Mouse (Mus musculus): ENCODE measurements around the gene Htt. TPM values are rescaled to one million over a fixed set of nuclear protein-coding genes. Genes with fewer than 3 reads are reported as not detected.
A peak's percentile ranks its signal among the peaks of the same experiment; 100 is the strongest.

The Htt gene
- polyA plus RNA-seq, 1 experiment from 2014 or later = 11.8 TPM

DNA sequence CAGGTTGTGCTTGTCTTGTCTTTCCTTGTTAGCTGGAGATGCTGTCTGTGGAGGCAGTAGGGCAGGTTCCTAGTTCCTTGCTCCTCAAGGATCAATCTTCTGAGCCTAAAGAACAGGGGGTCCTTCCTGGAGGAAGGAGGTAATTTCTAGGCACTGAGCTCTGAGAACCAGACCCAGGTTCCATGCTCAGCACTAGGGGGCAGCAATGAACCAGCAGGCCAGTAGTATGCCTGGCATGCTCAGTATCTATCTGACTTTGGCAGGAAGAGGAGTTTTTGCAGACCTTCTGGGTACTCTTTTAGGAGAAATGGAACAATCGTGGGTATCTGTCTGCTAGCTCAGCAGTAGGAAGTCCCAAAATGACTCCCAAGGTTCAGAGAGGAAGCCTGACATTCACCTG lies 154.3 kb downstream of the Htt start:
- WGBS = 7% methylated on average over 1 of the region's 1 CpGs
- H3K9ac ChIP-seq = no peak overlapping the region
- H3K4me1 ChIP-seq = peaks cover 7% of the 10 kb centered on the region; the same call in 1 of the 2 replicates
- no peak overlapping the region for H3K4me3 ChIP-seq (replicated peaks)
- no peak overlapping the region for H3K4me2 ChIP-seq (replicated peaks)
- H3K36me3 ChIP-seq = 0 out of 2 replicates have a peak, but pooled peaks cover 3% of the 10 kb centered on the region
- no peaks in the 10 kb centered on the region for H3K27me3 ChIP-seq
- no peak overlapping the region for H3K27ac ChIP-seq (replicated peaks)
- ATAC-seq (ENCODE audit: insufficient number of reproducible peaks, low FRiP score, low TSS enrichment, low read depth) = no peak
- H3K9me3 ChIP-seq (replicated peaks) = no peaks in the 10 kb centered on the region

DNA sequence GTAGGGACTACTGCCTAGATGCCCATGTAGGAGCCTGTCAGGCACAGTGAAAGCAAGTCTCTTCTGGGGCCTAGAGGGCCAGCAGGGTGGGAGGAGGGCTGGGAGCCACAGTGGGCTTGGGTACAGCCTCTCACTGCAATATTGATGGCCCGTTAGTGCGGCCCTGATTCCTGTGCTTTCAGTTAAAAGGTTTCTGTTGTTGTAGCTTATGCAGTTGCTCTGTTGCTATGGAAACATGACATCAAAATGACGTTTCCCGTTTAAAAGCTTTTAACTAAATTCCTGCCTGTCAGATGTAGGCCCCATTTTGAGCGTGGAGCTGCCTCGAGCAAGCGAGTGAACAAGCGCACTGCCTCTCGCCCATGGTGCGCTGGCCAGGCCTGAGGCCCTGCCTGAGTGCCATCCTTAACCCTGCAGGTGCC lies 155.7 kb downstream of the Htt start:
- H3K9ac ChIP-seq = no peak overlapping the region
- WGBS = 54% methylated on average over 10 of the region's 10 CpGs
- H3K27ac ChIP-seq (replicated peaks) = no peak overlapping the region
- peaks cover 7% of the 10 kb centered on the region; the same call in 1 of the 2 replicates for H3K4me1 ChIP-seq
- H3K9me3 ChIP-seq (replicated peaks) = no peaks in the 10 kb centered on the region
- H3K4me3 ChIP-seq (replicated peaks) = no peak overlapping the region
- ATAC-seq (ENCODE audit: insufficient number of reproducible peaks, low FRiP score, low TSS enrichment, low read depth) = no peak
- no peak overlapping the region for H3K4me2 ChIP-seq (replicated peaks)
- H3K27me3 ChIP-seq = no peaks in the 10 kb centered on the region
- 0 out of 2 replicates have a peak, but pooled peaks cover 7% of the 10 kb centered on the region for H3K36me3 ChIP-seq

DNA sequence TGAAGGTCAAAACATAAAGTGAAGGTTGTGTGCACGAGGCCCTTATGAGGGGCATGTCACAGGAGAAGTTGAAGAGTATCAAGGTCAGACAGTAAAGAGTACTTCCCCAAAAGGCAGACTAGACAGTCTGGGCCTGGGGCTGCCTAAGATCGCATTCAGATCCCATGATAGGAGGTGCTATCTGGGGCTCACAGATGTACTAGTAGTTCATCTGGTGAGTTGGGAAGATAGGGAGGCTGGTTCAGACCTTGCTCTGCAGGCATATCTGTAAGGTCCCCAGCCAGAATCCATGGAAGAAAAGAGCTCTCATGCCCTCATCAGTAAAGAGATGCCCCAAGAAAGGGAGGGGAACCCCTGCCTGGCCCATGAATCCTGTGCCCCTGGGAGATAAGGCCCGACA lies 157.2 kb downstream of the Htt start:
- WGBS = 89% methylated on average over 3 of the region's 3 CpGs

DNA sequence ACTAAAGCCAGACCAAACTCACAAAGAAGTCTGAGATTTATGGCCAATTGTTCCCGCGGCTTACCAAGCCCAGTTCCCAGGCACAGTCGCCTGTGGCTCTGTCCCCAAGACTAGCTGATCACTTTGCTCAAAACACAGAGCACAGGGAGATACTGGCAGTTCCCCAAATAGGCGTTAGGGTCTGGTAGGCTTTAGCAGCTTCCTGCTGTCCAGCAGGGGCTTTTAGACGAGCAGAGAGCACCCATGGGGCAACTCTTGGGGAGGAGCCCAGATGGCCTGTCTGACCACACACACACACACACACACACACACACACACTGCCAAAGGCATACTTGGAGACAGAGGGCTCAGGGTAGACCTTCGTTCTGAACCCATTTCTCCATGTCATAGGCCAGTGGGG lies 161.0 kb downstream of the Htt start:
- Histone ChIP-seq H3K9ac (no peak overlapping the region), H3K4me3 (replicated peaks) (no peak overlapping the region), H3K27me3 (no peaks in the 10 kb centered on the region), H3K27ac (replicated peaks) (no peak overlapping the region), H3K4me2 (replicated peaks) (no peak overlapping the region), H3K36me3 (peaks cover 15% of the 10 kb centered on the region; the same call in 1 of the 2 replicates), H3K9me3 (replicated peaks) (no peaks in the 10 kb centered on the region), H3K4me1 (no peaks in the 10 kb centered on the region)
- ATAC-seq (ENCODE audit: insufficient number of reproducible peaks, low FRiP score, low TSS enrichment, low read depth) = no peak
- WGBS = 67% methylated on average over 6 of the region's 6 CpGs

More for the DNA sequence above, 157.2 kb downstream of the Htt start:
- ATAC-seq (ENCODE audit: insufficient number of reproducible peaks, low FRiP score, low TSS enrichment, low read depth) = no peak
- Histone ChIP-seq H3K9ac (no peak overlapping the region), H3K36me3 (0 out of 2 replicates have a peak, but pooled peaks cover 7% of the 10 kb centered on the region), H3K4me1 (peaks cover 7% of the 10 kb centered on the region; the same call in 1 of the 2 replicates), H3K9me3 (replicated peaks) (no peaks in the 10 kb centered on the region), H3K4me2 (replicated peaks) (no peak overlapping the region), H3K4me3 (replicated peaks) (no peak overlapping the region), H3K27me3 (no peaks in the 10 kb centered on the region), H3K27ac (replicated peaks) (no peak overlapping the region)

- Histone ChIP-seq H3K4me3 (replicated peaks) (no peak overlapping the region), H3K9ac (no peak overlapping the region), H3K27ac (replicated peaks) (no peak overlapping the region), H3K4me2 (replicated peaks) (no peak overlapping the region), H3K9me3 (replicated peaks) (no peaks in the 10 kb centered on the region), H3K36me3 (peaks cover 15% of the 10 kb centered on the region; the same call in 1 of the 2 replicates), H3K27me3 (no peaks in the 10 kb centered on the region), H3K4me1 (no peaks in the 10 kb centered on the region)
- no peak for ATAC-seq (ENCODE audit: insufficient number of reproducible peaks, low FRiP score, low TSS enrichment, low read depth)
- 93% methylated on average over 4 of the region's 4 CpGs for WGBS
These were observed 162.4 kb downstream of the Htt start for GRCm38 (mm10) chr5:34923920-34924319.

DNA sequence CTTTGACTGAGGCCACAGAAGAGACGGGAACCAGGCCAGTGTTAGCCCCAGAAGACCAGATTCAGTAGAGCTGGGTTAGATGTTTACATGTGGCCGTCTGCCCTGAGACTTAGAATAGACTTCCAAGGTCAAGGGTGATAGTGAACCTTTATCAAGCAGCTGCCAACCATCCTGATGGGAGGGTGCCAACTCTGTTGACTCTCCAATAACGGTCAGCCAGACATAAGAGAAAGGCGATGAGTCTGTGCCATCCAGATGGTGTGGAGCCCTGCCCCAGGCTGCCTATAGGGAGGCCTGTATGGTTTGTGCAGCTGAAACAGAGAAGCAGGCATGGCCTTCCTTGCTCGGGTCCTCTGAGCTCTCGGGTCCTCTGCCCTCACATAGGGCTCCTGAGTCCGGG lies 163.0 kb downstream of the Htt start:
- Histone ChIP-seq H3K9me3 (replicated peaks) (no peaks in the 10 kb centered on the region), H3K36me3 (peaks cover 15% of the 10 kb centered on the region; the same call in 1 of the 2 replicates), H3K4me1 (no peaks in the 10 kb centered on the region), H3K9ac (no peak overlapping the region), H3K4me2 (replicated peaks) (no peak overlapping the region), H3K27ac (replicated peaks) (no peak overlapping the region), H3K27me3 (no peaks in the 10 kb centered on the region), H3K4me3 (replicated peaks) (no peak overlapping the region)
- ATAC-seq (ENCODE audit: insufficient number of reproducible peaks, low FRiP score, low TSS enrichment, low read depth) = no peak
- 83% methylated on average over 7 of the region's 7 CpGs for WGBS

- ATAC-seq (ENCODE audit: insufficient number of reproducible peaks, low FRiP score, low TSS enrichment, low read depth) = no peak
- peaks cover 16% of the 10 kb centered on the region; the same call in 1 of the 2 replicates for H3K4me1 ChIP-seq
- H3K27me3 ChIP-seq = no peaks in the 10 kb centered on the region
- WGBS = 85% methylated on average over 4 of the region's 4 CpGs
- H3K4me2 ChIP-seq (replicated peaks) = no peak overlapping the region
- no peak overlapping the region for H3K27ac ChIP-seq (replicated peaks)
- H3K9ac ChIP-seq = no peak overlapping the region
- H3K4me3 ChIP-seq (replicated peaks) = no peak overlapping the region
- no peaks in the 10 kb centered on the region for H3K9me3 ChIP-seq (replicated peaks)
- peaks cover 9% of the 10 kb centered on the region; the same call in 1 of the 2 replicates for H3K36me3 ChIP-seq
These were observed 166.1 kb downstream of the Htt start for GRCm38 (mm10) chr5:34927648-34928047.

GRCm38 (mm10) chr5:34930151-34930975 lies 168.8 kb downstream of the Htt start:
- no peak overlapping the region for H3K27ac ChIP-seq (replicated peaks)
- peaks cover 16% of the 10 kb centered on the region; the same call in 1 of the 2 replicates for H3K4me1 ChIP-seq
- no peaks in the 10 kb centered on the region for H3K9me3 ChIP-seq (replicated peaks)
- no peak overlapping the region for H3K9ac ChIP-seq
- no peaks in the 10 kb centered on the region for H3K27me3 ChIP-seq
- WGBS = 78% methylated on average over 9 of the region's 9 CpGs
- H3K36me3 ChIP-seq = 0 out of 2 replicates have a peak, but pooled peaks cover 6% of the 10 kb centered on the region
- H3K4me2 ChIP-seq (replicated peaks) = no peak overlapping the region
- H3K4me3 ChIP-seq (replicated peaks) = no peak overlapping the region
- no peak for ATAC-seq (ENCODE audit: insufficient number of reproducible peaks, low FRiP score, low TSS enrichment, low read depth)

DNA sequence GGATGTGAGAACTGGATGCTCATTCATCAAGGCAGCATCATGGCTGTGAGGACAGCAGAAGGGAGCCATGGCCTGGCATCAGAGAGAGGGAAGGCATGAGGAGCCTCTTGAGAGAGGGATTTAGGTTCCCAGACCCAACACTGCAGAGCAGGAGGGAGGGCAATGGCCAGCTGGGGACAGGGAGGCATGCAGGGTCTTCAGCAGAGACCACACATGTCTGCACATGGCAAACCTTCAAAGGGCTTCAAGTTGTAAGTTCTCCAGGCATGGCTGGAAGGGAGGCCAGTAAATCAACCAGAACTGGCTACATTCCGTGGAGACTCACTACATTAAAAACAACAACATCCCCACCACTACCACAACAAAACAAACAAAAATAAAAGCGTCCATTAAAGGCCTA lies 169.6 kb downstream of the Htt start:
- Histone ChIP-seq H3K9me3 (replicated peaks) (no peaks in the 10 kb centered on the region), H3K4me2 (replicated peaks) (no peak overlapping the region), H3K4me1 (peaks cover 16% of the 10 kb centered on the region; the same call in 1 of the 2 replicates), H3K36me3 (0 out of 2 replicates have a peak, but pooled peaks cover under 1% of the 10 kb centered on the region), H3K27me3 (no peaks in the 10 kb centered on the region), H3K4me3 (replicated peaks) (no peak overlapping the region), H3K9ac (no peak overlapping the region), H3K27ac (replicated peaks) (peak overlapping the region; percentile 60; the same call in 1 of the 2 replicates)
- WGBS = 46% methylated on average over 2 of the region's 2 CpGs
- ATAC-seq (ENCODE audit: insufficient number of reproducible peaks, low FRiP score, low TSS enrichment, low read depth) = no peak

GRCm38 (mm10) chr5:34931516-34932457 lies 170.2 kb downstream of the Htt start:
- ATAC-seq (ENCODE audit: insufficient number of reproducible peaks, low FRiP score, low TSS enrichment, low read depth) = 0 out of 2 replicates have a peak, but pooled peaks have one; percentile 48
- Histone ChIP-seq H3K36me3 (no peaks in the 10 kb centered on the region), H3K27me3 (no peaks in the 10 kb centered on the region), H3K4me3 (replicated peaks) (no peak overlapping the region), H3K27ac (replicated peaks) (peak overlapping the region; percentile 60), H3K4me1 (peaks cover 16% of the 10 kb centered on the region; the same call in 1 of the 2 replicates), H3K9ac (no peak overlapping the region), H3K4me2 (replicated peaks) (no peak overlapping the region), H3K9me3 (replicated peaks) (no peaks in the 10 kb centered on the region)
- WGBS = 42% methylated on average over 11 of the region's 11 CpGs

GRCm38 (mm10) chr5:34932458-34932806 lies 170.9 kb downstream of the Htt start:
- H3K27ac ChIP-seq (replicated peaks) = peak overlapping the region; percentile 60; the same call in 1 of the 2 replicates
- H3K4me2 ChIP-seq (replicated peaks) = no peak overlapping the region
- no peaks in the 10 kb centered on the region for H3K27me3 ChIP-seq
- ATAC-seq (ENCODE audit: insufficient number of reproducible peaks, low FRiP score, low TSS enrichment, low read depth) = no peak
- H3K9ac ChIP-seq = no peak overlapping the region
- peaks cover 16% of the 10 kb centered on the region; the same call in 1 of the 2 replicates for H3K4me1 ChIP-seq
- no peaks in the 10 kb centered on the region for H3K9me3 ChIP-seq (replicated peaks)
- WGBS = 40% methylated on average over 4 of the region's 4 CpGs
- H3K4me3 ChIP-seq (replicated peaks) = no peak overlapping the region
- H3K36me3 ChIP-seq = no peaks in the 10 kb centered on the region
